Mouse (Mus musculus) megakaryocyte, embryonic 14.5 days (primary cell): ENCODE results near the gene Gse1. TPM values are rescaled to one million over a fixed set of nuclear protein-coding genes. Genes with fewer than 3 reads are reported as not detected.

Source experiments
- H3K27me3 ChIP-seq: replicated peaks from 2 replicates; pipeline ENCODE3; 2012; ENCODE audit warnings: inconsistent platforms
- H3K36me3 ChIP-seq: replicated peaks from 2 replicates; pipeline ENCODE3; 2012; ENCODE audit warnings: low read length, inconsistent platforms, mixed read lengths
- H3K4me1 ChIP-seq: 2 replicates; pipeline ENCODE4 v1.6.1; 2012; ENCODE audit warnings: inconsistent platforms
- H3K4me3 ChIP-seq: replicated peaks from 2 replicates; pipeline ENCODE3; 2012; ENCODE audit warnings: moderate library complexity, mild to moderate bottlenecking, inconsistent platforms
- H3K9me3 ChIP-seq: 2 replicates; pipeline ENCODE4 v1.6.1; 2012; ENCODE audit warnings: inconsistent platforms
- FLI1 ChIP-seq: IDR thresholded peaks from 2 replicates; pipeline ENCODE4 v1.6.1; 2012; ENCODE audit warnings: low read length, inconsistent platforms, mixed read lengths
- GATA1 ChIP-seq: IDR thresholded peaks from 3 replicates; pipeline ENCODE4 v1.6.1; 2012; ENCODE audit warnings: mixed read lengths, low read length, inconsistent platforms, borderline replicate concordance
- polyA plus RNA-seq: library from polyadenylated mRNA; stranded (reverse); fragments of >175 nt; gene quantifications from 2 replicates; pipeline ENCODE4 v1.2.3, GENCODE M21; 2012; ENCODE audit warnings: low replicate concordance; ENCODE audit not compliant: insufficient read depth

Gse1 gene
- polyA plus RNA-seq, 1 experiment: 163 TPM

DNA sequence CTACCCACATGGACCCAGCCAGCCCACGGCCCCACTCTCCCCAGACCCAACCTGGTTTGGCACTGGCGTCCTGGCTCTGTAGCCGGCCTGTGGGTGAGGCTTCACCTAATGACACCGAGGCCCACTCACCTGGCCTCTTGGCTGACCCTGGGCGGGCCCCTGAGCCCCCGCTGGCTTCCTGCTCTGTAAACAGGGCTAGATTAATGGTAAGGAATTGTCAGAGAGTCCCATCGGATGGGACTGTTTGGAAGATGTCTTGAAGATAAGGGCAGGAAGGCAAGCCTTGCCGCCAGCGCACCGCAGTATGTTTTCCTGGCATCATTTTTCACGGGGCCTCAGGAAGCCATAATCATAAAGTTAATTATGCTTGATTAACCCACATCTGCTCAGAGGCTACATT, 20.1 kb upstream of the Gse1 start:
- Histone ChIP-seq H3K27me3 (peaks cover 71% of the 10 kb centered on the region), H3K4me3 (no peak overlapping the region), H3K36me3 (no peaks in the 10 kb centered on the region), H3K9me3 (no peaks in the 10 kb centered on the region), H3K4me1 (peaks cover 14% of the 10 kb centered on the region)
- TF ChIP-seq GATA1 (no peak), FLI1 (no peak)

DNA sequence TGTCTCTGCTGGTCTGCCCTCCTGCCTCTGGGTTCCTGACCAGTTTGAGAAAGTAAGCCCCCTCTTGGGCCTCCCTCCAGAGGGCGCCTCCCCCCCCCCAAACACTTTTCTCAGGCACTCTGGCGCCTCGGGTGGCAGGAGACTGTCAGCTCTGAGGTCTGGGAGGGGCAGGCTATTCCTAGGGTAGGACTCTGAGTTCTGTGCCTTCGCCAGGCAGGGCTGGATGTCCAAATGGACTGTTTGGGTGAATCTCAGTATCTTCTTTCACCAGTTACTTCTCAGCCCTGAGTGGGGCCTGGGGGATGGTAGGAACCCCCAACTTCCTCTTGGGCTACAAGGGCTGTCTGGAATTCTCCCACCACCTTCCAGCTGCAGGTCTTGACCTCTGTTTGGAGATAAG, 16.9 kb upstream of the Gse1 start:
- H3K36me3 ChIP-seq: no peaks in the 10 kb centered on the region
- peaks cover 59% of the 10 kb centered on the region for H3K27me3 ChIP-seq
- TF ChIP-seq FLI1: no peak
- no peak overlapping the region for H3K4me3 ChIP-seq
- H3K9me3 ChIP-seq: no peaks in the 10 kb centered on the region
- H3K4me1 ChIP-seq: peaks cover 8% of the 10 kb centered on the region

DNA sequence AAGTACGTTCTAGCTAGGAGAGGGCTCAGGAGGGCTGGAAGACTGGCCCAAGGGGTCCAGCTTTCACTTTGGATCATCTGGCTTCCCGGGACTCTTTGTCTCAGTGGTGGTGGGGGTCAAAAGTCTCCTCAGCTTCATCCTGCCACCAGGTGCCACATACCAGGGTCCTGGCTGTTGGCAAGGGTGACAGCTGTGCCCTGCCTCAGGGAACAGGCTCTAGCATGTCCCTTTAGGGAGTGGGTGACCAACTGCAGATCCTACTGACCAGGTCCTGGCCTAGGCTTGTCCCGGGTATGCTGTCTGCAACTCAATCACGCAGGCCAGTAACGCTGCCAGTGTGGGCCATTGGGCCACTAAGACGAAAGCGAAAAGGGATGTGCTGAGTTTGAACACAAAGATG, 15.7 kb upstream of the Gse1 start:
- peaks cover 2% of the 10 kb centered on the region; the same call in 1 of the 2 replicates for H3K9me3 ChIP-seq
- peaks cover 58% of the 10 kb centered on the region for H3K27me3 ChIP-seq
- H3K4me3 ChIP-seq: no peak overlapping the region

DNA sequence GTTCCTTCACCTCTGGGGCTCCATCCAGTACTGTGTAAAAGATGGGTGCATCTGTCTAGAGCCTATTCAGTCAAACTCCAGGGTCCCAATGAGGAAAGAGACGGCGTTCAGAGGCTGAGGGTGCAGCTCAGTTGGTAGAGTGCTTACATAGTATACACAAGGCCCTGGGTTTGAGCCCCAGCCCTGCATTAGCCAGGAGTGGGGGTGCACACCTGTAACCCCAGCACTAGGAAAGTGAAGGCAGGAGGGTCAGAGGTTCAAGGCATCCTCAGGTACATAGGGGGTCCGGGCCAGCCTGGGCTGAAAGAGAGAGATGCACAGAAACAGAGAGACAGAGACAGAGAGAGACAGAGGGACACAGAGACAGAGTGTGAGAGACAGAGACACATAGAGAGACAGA, 15.0 kb upstream of the Gse1 start:
- Histone ChIP-seq H3K4me1 (peaks cover 21% of the 10 kb centered on the region), H3K27me3 (peaks cover 59% of the 10 kb centered on the region), H3K9me3 (peaks cover 8% of the 10 kb centered on the region), H3K4me3 (no peak overlapping the region), H3K36me3 (no peaks in the 10 kb centered on the region)
- TF ChIP-seq FLI1 (no peak), GATA1 (no peak)

More for the DNA sequence above, 15.7 kb upstream of the Gse1 start:
- Histone ChIP-seq H3K36me3 (no peaks in the 10 kb centered on the region), H3K4me1 (peaks cover 19% of the 10 kb centered on the region)
- no peak for TF ChIP-seq GATA1
- no peak for TF ChIP-seq FLI1

DNA sequence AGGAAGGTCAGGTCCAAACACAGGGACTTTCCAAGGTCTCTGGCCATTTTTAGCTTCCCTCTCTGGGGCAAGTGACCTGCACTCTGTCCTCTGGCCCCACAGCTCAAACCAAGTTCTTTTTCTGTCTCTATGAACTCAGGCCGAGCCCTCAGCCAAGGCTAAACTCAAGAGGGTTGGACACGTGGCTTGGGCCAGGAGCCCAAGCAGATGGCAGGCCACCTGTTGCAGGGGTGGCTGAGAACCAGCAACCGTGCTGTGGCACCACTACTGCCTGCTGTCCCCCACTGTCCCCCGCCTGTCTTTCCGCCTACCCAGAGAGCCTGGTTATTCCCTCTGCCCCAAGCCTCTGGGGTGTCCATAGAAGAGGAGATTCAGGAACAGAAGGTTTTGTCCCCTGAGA, 14.3 kb upstream of the Gse1 start:
- no peaks in the 10 kb centered on the region for H3K36me3 ChIP-seq
- TF ChIP-seq FLI1 (no peak), GATA1 (no peak)
- no peak overlapping the region for H3K4me3 ChIP-seq
- peaks cover 21% of the 10 kb centered on the region for H3K4me1 ChIP-seq
- H3K9me3 ChIP-seq: peaks cover 15% of the 10 kb centered on the region
- H3K27me3 ChIP-seq: peaks cover 65% of the 10 kb centered on the region

DNA sequence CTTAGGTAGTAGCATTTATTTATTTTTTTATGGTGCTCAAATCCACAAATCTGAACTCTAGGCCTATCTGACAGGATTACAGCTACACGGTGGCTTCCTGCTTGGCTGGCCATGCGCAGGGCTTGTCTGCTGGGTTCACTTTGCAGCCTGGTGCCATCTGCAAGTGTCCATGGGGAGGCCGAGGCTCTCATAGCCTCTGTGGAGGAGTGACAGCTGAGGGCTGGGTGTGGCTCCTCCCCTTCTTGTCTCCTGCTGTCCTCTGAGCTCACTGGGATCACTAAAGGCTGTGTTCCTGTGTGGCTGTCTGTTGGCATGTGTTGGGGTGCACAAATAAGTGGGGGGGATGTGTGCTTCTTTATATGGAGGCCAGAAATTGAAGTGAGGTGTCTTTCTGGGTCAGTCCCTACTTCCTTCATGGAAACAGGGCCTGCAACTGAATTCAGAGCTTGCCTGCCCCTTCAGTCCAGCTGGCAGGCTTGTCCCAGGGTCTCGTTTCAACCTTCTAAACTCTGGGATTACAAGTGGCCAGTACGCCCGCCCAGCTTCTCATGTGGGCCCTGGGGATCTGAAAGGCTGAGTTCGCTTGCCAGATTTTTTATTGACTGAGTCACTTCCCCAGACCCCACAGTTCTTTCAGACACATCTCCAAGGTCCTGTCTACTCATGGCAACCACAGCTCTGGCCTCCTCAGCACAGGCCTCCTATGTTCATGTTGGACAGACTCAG, 12.7 kb upstream of the Gse1 start:
- Histone ChIP-seq H3K4me1 (peaks cover 21% of the 10 kb centered on the region), H3K4me3 (no peak overlapping the region), H3K36me3 (no peaks in the 10 kb centered on the region), H3K9me3 (peaks cover 17% of the 10 kb centered on the region), H3K27me3 (peaks cover 67% of the 10 kb centered on the region)
- TF ChIP-seq FLI1 (no peak), GATA1 (no peak)

DNA sequence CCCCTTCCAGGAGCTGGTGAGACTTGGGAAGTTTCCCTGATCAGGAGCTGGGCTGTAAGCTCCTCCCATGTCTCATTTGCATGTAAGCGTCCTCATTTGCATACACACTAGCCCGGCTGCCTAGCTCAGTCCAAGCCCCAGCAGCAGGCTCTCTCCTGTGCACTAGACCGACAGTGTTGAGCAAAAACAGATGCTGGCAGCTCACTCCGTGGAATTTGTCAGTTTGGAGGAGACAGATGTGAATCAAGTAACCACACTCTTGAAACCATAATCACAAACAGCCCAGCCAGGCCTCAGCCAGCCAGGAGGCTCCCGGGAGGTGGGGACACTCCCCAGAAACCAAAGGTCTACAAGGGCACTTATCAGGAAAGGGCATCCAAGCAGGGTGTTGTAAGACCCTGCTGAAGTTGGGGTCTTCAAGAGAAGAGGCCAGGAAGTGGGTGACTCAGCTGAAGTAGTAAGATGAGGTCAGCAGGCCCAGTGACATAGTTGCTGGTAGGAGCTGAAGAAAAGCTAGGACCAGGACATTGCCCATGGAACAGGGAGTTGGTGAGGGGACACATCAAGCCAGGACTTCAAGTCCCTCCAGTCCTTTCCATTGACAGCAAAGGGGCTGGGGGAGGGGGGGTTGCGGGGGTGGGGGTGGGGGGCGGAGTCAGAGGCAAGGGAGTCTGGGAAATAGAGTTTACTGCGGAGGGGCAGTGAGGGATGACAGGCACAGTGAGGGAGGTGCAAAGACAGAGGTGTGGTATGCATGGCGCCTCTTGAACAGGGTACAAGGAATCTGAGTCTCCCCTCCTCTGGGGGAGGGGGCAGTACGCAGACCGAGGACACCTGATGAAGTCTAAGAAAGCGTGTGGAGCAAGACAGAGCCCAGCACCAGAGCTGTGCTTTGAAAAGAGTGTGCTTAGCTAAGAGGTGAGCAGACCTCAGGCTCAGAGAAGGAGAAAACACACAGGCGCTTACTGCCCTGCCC, 11.1 kb upstream of the Gse1 start:
- peaks cover 17% of the 10 kb centered on the region for H3K9me3 ChIP-seq
- TF ChIP-seq FLI1: no peak
- no peak for TF ChIP-seq GATA1
- H3K4me1 ChIP-seq: peaks cover 13% of the 10 kb centered on the region
- no peak overlapping the region for H3K4me3 ChIP-seq
- H3K27me3 ChIP-seq: peaks cover 70% of the 10 kb centered on the region
- no peaks in the 10 kb centered on the region for H3K36me3 ChIP-seq

DNA sequence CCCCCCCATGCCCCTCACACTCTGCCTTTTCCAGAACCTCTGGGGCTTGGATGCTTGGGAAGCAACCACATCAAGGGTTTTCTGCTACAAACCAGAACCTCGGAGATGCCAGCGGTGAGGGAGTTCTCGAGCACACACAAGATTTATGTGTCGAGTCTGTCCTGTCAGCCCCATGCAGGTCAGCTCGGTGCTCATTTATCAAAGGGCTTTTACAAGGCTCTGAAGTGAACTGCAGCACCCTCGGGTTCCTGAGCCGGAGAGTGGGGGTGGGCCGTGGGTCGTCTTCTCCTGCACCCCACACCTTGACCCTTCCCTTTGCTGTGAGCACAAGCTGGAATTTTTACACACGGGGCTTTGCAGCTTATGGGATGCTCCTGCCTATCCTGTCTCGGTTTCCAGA, 5.7 kb upstream of the Gse1 start:
- Histone ChIP-seq H3K27me3 (peaks cover 88% of the 10 kb centered on the region), H3K4me3 (no peak overlapping the region), H3K9me3 (peaks cover 16% of the 10 kb centered on the region), H3K36me3 (no peaks in the 10 kb centered on the region), H3K4me1 (peaks cover 19% of the 10 kb centered on the region)
- TF ChIP-seq GATA1 (no peak), FLI1 (no peak)

DNA sequence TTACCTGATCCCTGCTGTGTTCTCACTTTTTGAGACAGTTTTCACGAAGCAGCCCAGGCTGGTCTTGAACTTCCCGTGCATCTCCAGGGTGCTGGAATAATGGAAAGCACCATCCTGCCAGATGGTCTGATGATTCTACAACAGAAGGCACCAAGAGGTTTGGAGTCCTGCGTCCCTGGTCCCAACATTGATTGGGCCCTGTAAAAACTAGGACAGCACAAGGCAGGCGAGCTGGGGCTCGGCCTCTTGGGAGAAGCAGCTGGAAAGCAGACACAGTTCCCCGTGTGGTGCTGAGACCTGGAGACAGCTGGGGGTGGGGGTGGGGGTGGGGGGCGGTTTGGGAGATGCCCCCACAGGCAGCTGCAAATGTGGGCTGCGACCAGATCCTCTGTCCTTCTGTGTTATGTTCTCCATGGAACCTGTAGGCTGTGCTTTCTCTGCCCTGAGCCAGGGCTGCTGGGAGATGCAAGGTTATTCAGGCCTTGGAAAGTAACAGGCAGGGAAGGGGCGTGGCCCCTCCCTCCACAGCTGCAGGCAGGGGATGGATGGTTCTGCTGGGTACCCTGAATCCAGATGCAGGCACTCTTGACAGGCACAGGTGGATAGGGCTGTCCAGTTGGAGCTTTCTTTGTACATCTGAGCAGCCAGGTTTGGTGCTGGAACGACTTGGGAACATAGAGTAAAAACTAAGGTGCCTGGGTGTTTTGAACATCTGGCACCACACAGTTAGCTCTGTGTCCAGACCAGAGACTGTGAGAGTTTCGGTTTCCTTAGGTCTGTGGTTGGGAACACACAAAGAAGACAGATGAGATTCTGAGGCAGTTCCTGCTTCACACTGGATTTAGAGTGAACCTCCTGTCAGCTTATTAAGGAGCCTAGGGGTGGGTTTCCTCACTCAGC, 3.5 kb upstream of the Gse1 start:
- no peaks in the 10 kb centered on the region; the same call in 1 of the 2 replicates for H3K9me3 ChIP-seq
- no peak overlapping the region for H3K4me3 ChIP-seq
- TF ChIP-seq FLI1 (no peak), GATA1 (no peak)
- H3K27me3 ChIP-seq: peaks cover 93% of the 10 kb centered on the region
- no peaks in the 10 kb centered on the region for H3K36me3 ChIP-seq
- H3K4me1 ChIP-seq: peaks cover 32% of the 10 kb centered on the region
